Mouse (Mus musculus) CD4-positive, CD25-positive, alpha-beta regulatory T cell (primary cell): Measurements from ENCODE around the gene Anxa2. TPM values are rescaled to one million over a fixed set of nuclear protein-coding genes. Genes with fewer than 3 reads are reported as not detected.

Experiments used
- polyA plus RNA-seq: library from polyadenylated mRNA; unstranded; fragments of 100-300 nt; shearing (Covaris generic); gene quantifications from one replicate; pipeline ENCODE4 v1.2.1, GENCODE M21; 2017

Gene Anxa2
- 58.0 TPM for polyA plus RNA-seq

DNA sequence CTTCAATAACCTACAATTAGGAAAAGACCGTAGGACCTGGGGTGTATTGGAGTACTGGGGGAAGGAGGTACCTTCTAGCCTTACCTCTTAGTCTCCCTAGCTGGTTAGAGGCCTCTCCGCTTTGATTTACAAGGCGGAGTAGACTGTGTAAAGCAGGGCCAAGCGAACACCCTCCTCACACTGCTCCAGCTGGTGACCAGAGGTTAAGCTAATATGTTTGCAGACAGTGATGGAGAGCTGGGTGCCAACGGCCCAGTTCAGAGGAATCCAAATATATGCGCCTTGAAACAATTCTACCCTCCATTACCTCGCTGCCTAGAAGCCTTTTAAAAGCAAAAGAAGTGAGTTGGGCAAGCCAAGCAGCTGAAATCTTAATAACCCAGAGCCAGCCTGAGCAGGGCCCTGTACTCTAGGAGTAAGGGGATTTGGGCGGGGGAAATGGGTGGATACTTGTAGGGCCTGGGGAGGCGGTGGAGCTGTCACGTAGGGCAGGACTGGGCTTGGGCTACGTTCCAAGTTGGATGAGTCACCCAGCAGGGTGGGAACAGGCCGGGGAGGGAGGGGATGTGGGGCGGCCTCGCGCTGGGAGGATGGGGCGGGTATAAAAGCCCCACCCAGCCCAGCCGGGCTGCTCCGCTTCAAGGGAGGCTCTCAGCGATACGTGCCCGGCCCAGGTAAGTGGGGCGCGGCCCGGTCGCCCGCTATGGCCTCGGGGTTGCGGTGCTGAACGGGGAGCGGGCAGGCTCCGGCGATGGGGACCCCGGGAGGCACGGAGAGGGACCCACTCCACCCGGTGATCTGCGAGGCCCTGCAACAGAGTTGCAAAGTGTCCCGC, at the start of gene Anxa2:
Gene Anxa2 (plus strand): TSS at position 555 of the 835 bp plus-strand sequence.

Other genes with a start within 250 kb of the Anxa2 start
- gene Ice2, start 55.7 kb upstream of the Anxa2 start, polyA plus RNA-seq: 30.9 TPM